In genomic region chr5:136169626-136170511, GRCm38 (mm10) we compare ENCODE assay signal across 8 mouse cellular contexts. TPM values are rescaled to one million over a fixed set of nuclear protein-coding genes. Genes with fewer than 3 reads are reported as not detected.
DNase-seq lines count a peak whose midpoint lies in the region; ATAC-seq and TF ChIP-seq lines count a peak whose summit lies in the region.

No protein-coding gene starts in this region.

- H3K36me3 ChIP-seq in heart, adult 2 months (ENCODE audit: control insufficient read depth, insufficient read depth, low read length) = no peaks in the 10 kb centered on the region
- H3K36me3 ChIP-seq in forebrain, embryonic 12.5 days (replicated peaks) = 0 out of 2 replicates have a peak, but pooled peaks cover 3% of the 10 kb centered on the region
- H3K36me3 ChIP-seq in limb, embryonic 14.5 days (ENCODE audit: control insufficient read depth, insufficient read depth, low read length) = no peaks in the 10 kb centered on the region; the same call in 1 of the 2 replicates
- H3K36me3 ChIP-seq in midbrain, embryonic 15.5 days (replicated peaks) = 0 out of 2 replicates have a peak, but pooled peaks cover 6% of the 10 kb centered on the region
- H3K36me3 ChIP-seq in stomach, embryonic 16.5 days (ENCODE audit: control insufficient read depth, insufficient read depth, low read length) = no peaks in the 10 kb centered on the region

- no peak for TF ChIP-seq CTCF in heart, adult 2 months (IDR thresholded peaks at IDR 0.05)
- TF ChIP-seq CTCF in bone marrow macrophage, adult 2 months (IDR thresholded peaks at IDR 0.05; ENCODE audit: low read depth, low read length) = no peak

- no peak for TF ChIP-seq EP300 in heart, adult 2 months (IDR thresholded peaks at IDR 0.05; ENCODE audit: insufficient read depth, low read depth, low read length)

- peaks cover 5% of the 10 kb centered on the region; the same call in 1 of the 2 replicates for H3K9me3 ChIP-seq in forebrain, embryonic 12.5 days
- no peaks in the 10 kb centered on the region for H3K9me3 ChIP-seq in limb, embryonic 14.5 days (ENCODE audit: control insufficient read depth, low read length)
- no peaks in the 10 kb centered on the region for H3K9me3 ChIP-seq in midbrain, embryonic 15.5 days
- H3K9me3 ChIP-seq in stomach, embryonic 16.5 days (replicated peaks; ENCODE audit: control insufficient read depth, low read length) = no peaks in the 10 kb centered on the region

- H3K79me2 ChIP-seq in heart, adult 2 months (replicated peaks; ENCODE audit: control insufficient read depth, insufficient read depth, low read length) = no peaks in the 10 kb centered on the region

- H3K27me3 ChIP-seq in heart, adult 2 months (ENCODE audit: control insufficient read depth, insufficient read depth, low read length) = no peaks in the 10 kb centered on the region
- peaks cover 15% of the 10 kb centered on the region for H3K27me3 ChIP-seq in forebrain, embryonic 12.5 days
- H3K27me3 ChIP-seq in limb, embryonic 14.5 days (ENCODE audit: control insufficient read depth, insufficient read depth, low read length) = no peaks in the 10 kb centered on the region
- H3K27me3 ChIP-seq in midbrain, embryonic 15.5 days (replicated peaks) = no peaks in the 10 kb centered on the region
- no peaks in the 10 kb centered on the region for H3K27me3 ChIP-seq in stomach, embryonic 16.5 days (ENCODE audit: control insufficient read depth, insufficient read depth, low read length)

- H3K4me2 ChIP-seq in forebrain, embryonic 12.5 days = peak overlapping the region; percentile 92
- H3K4me2 ChIP-seq in limb, embryonic 14.5 days (replicated peaks; ENCODE audit: low read depth, low read length, severe bottlenecking) = peak overlapping the region; percentile 93
- peak overlapping the region; percentile 67 for H3K4me2 ChIP-seq in midbrain, embryonic 15.5 days
- peak overlapping the region; percentile 98 for H3K4me2 ChIP-seq in stomach, embryonic 16.5 days (ENCODE audit: low read depth, low read length)

- 13% methylated on average over 15 of the region's 15 CpGs for WGBS in heart, adult 2 months
- WGBS in forebrain, embryonic 12.5 days = 15% methylated on average over 15 of the region's 15 CpGs
- 13% methylated on average over 14 of the region's 15 CpGs for whole genome bisulfite sequencing in limb, embryonic 14.5 days
- 10% methylated on average over 15 of the region's 15 CpGs for WGBS in midbrain, embryonic 15.5 days
- 11% methylated on average over 15 of the region's 15 CpGs for WGBS in stomach, embryonic 16.5 days

- DNase-seq in heart, adult 2 months = peak in 1 of 2 experiments; percentile 52
- DNase-seq in heart, adult 9 months (ENCODE audit: low spot score in 2 of 2) = no peak
- DNase-seq in induced T-regulatory cell, adult 2 months (ENCODE audit: low read depth) = peak; percentile 66
- peak; percentile 7 for DNase-seq in limb, embryonic 14.5 days (ENCODE audit: low spot score)

- H3K9ac ChIP-seq in heart, adult 2 months (ENCODE audit: low read depth, low read length) = peak overlapping the region; percentile 72
- peak overlapping the region; percentile 77 for H3K9ac ChIP-seq in forebrain, embryonic 12.5 days
- peak overlapping the region; percentile 70 for H3K9ac ChIP-seq in limb, embryonic 14.5 days (ENCODE audit: low read depth, low read length, severe bottlenecking)
- peak overlapping the region; percentile 82 for H3K9ac ChIP-seq in midbrain, embryonic 15.5 days
- H3K9ac ChIP-seq in stomach, embryonic 16.5 days (ENCODE audit: low read length) = peak overlapping the region; percentile 76

- H3K27ac ChIP-seq in heart, adult 2 months = no peak overlapping the region; the same call in 1 of the 2 replicates
- peak overlapping the region; percentile 96 for H3K27ac ChIP-seq in bone marrow macrophage, adult 2 months (ENCODE audit: insufficient read depth, low read depth, low read length)
- no peak overlapping the region for H3K27ac ChIP-seq in forebrain, embryonic 12.5 days
- no peak overlapping the region for H3K27ac ChIP-seq in limb, embryonic 14.5 days (replicated peaks; ENCODE audit: low read depth, low read length)
- H3K27ac ChIP-seq in midbrain, embryonic 15.5 days = peak overlapping the region; percentile 85
- peak overlapping the region; percentile 27 for H3K27ac ChIP-seq in stomach, embryonic 16.5 days (ENCODE audit: low read length)

- ATAC-seq in forebrain, embryonic 12.5 days (ENCODE audit: low FRiP score) = no peak; the same call in 1 of the 2 replicates
- ATAC-seq in limb, embryonic 14.5 days (ENCODE audit: low FRiP score, low read depth) = peak; percentile 24; the same call in 1 of the 2 replicates
- peak; percentile 48 for ATAC-seq in midbrain, embryonic 15.5 days (replicated peaks)
- ATAC-seq in stomach, embryonic 16.5 days (ENCODE audit: insufficient read depth, low FRiP score) = peak; percentile 14; the same call in 1 of the 2 replicates

- intact Hi-C loops in heart, adult 2 months (cut with DNase I) = loop anchor here (2.0 kb wide), 1 partner anchor 33 kb away; the partner anchor contains the start of genes Alkbh4 and Lrwd1

- TF ChIP-seq POLR2A in heart, adult 2 months (IDR thresholded peaks at IDR 0.05; ENCODE audit: insufficient read depth, low read depth, low read length) = no peak
- TF ChIP-seq POLR2A in bone marrow macrophage, adult 2 months (IDR thresholded peaks at IDR 0.05; ENCODE audit: borderline replicate concordance, low read depth, low read length) = no peak
- no peak for TF ChIP-seq POLR2A in limb, embryonic 14.5 days (IDR thresholded peaks at IDR 0.05; ENCODE audit: borderline replicate concordance, extremely low read depth, insufficient read depth, insufficient read length)

- H3K4me3 ChIP-seq in heart, adult 2 months = peak overlapping the region; percentile 60
- peak overlapping the region; percentile 71 for H3K4me3 ChIP-seq in bone marrow macrophage, adult 2 months (ENCODE audit: insufficient read depth, low read length)
- H3K4me3 ChIP-seq in forebrain, embryonic 12.5 days (replicated peaks) = peak overlapping the region; percentile 57
- H3K4me3 ChIP-seq in limb, embryonic 14.5 days (replicated peaks; ENCODE audit: low read length) = peak overlapping the region; percentile 60
- H3K4me3 ChIP-seq in midbrain, embryonic 15.5 days = peak overlapping the region; percentile 64
- H3K4me3 ChIP-seq in stomach, embryonic 16.5 days (replicated peaks; ENCODE audit: low read length) = peak overlapping the region; percentile 66

- peaks cover 5% of the 10 kb centered on the region for H3K4me1 ChIP-seq in heart, adult 2 months (ENCODE audit: control insufficient read depth, insufficient read depth, low read length)
- H3K4me1 ChIP-seq in bone marrow macrophage, adult 2 months (ENCODE audit: control insufficient read depth, insufficient read depth, low read length) = peaks cover 33% of the 10 kb centered on the region
- H3K4me1 ChIP-seq in forebrain, embryonic 12.5 days = peaks cover 15% of the 10 kb centered on the region
- H3K4me1 ChIP-seq in limb, embryonic 14.5 days (ENCODE audit: control insufficient read depth, insufficient read depth, low read length) = peaks cover 7% of the 10 kb centered on the region
- peaks cover 28% of the 10 kb centered on the region for H3K4me1 ChIP-seq in midbrain, embryonic 15.5 days
- peaks cover 12% of the 10 kb centered on the region for H3K4me1 ChIP-seq in stomach, embryonic 16.5 days (ENCODE audit: control insufficient read depth, insufficient read depth, low read length)

RNA-seq across cellular contexts. Expression of gene Orai2, which starts 0.6 kb away (rescaled TPM):
- 1 to 10 TPM in 1 of 2 experiments, under 1 TPM in 1; 0.76 to 1.6 TPM for total RNA-seq in heart, adult 2 months (2021)
- 2.9 and 5.5 TPM in 2 replicates for polyA plus RNA-seq in heart, adult 2 months (2012; rRNA removed)
- 18.1 and 20.2 TPM in 2 replicates for polyA plus RNA-seq in bone marrow macrophage, adult 2 months (2012; ENCODE audit: insufficient read depth, insufficient read length, missing spikeins)
- 14.7 TPM in 2 replicates for polyA plus RNA-seq in forebrain, embryonic 12.5 days (2016; fragmentation: Nextera tagmentation; extraction: Ambion mirVana)
- 13.7 and 18.4 TPM in 2 replicates for polyA plus RNA-seq in limb, embryonic 14.5 days (2012; rRNA removed)
- polyA plus RNA-seq in limb, embryonic 14.5 days (2014; fragmentation: Nextera tagmentation; extraction: Ambion mirVana) = 9.0 and 10.2 TPM in 2 replicates
- polyA plus RNA-seq in midbrain, embryonic 15.5 days (2015; fragmentation: Nextera tagmentation; extraction: Ambion mirVana) = 52.0 and 53.2 TPM in 2 replicates
- polyA plus RNA-seq in stomach, embryonic 16.5 days (2015; fragmentation: Nextera tagmentation; extraction: Ambion mirVana) = 8.4 and 8.6 TPM in 2 replicates

RNA-seq across cellular contexts. Expression of gene Prkrip1, which starts 28.9 kb away (rescaled TPM):
- 10 to 100 TPM; 16.8 to 19.0 TPM for total RNA-seq in heart, adult 2 months (2021)
- 8.2 and 9.2 TPM in 2 replicates for polyA plus RNA-seq in heart, adult 2 months (2012; rRNA removed)
- polyA plus RNA-seq in bone marrow macrophage, adult 2 months (2012; ENCODE audit: insufficient read depth, insufficient read length, missing spikeins) = 22.7 and 39.2 TPM in 2 replicates
- polyA plus RNA-seq in forebrain, embryonic 12.5 days (2016; fragmentation: Nextera tagmentation; extraction: Ambion mirVana) = 71.0 and 80.1 TPM in 2 replicates
- 20.4 and 32.4 TPM in 2 replicates for polyA plus RNA-seq in limb, embryonic 14.5 days (2012; rRNA removed)
- polyA plus RNA-seq in limb, embryonic 14.5 days (2014; fragmentation: Nextera tagmentation; extraction: Ambion mirVana) = 52.3 and 53.0 TPM in 2 replicates
- polyA plus RNA-seq in midbrain, embryonic 15.5 days (2015; fragmentation: Nextera tagmentation; extraction: Ambion mirVana) = 54.8 and 55.6 TPM in 2 replicates
- polyA plus RNA-seq in stomach, embryonic 16.5 days (2015; fragmentation: Nextera tagmentation; extraction: Ambion mirVana) = 44.5 and 45.3 TPM in 2 replicates

RNA-seq across cellular contexts. Expression of gene Alkbh4, which starts 33.9 kb away (rescaled TPM):
- total RNA-seq in heart, adult 2 months (2021) = 1 to 10 TPM; 5.3 to 6.4 TPM
- 6.2 and 9.7 TPM in 2 replicates for polyA plus RNA-seq in heart, adult 2 months (2012; rRNA removed)
- polyA plus RNA-seq in bone marrow macrophage, adult 2 months (2012; ENCODE audit: insufficient read depth, insufficient read length, missing spikeins) = 9.6 and 10.4 TPM in 2 replicates
- polyA plus RNA-seq in forebrain, embryonic 12.5 days (2016; fragmentation: Nextera tagmentation; extraction: Ambion mirVana) = 20.6 and 21.9 TPM in 2 replicates
- polyA plus RNA-seq in limb, embryonic 14.5 days (2012; rRNA removed) = 20.0 and 28.9 TPM in 2 replicates
- 15.0 and 16.1 TPM in 2 replicates for polyA plus RNA-seq in limb, embryonic 14.5 days (2014; fragmentation: Nextera tagmentation; extraction: Ambion mirVana)
- 22.3 and 22.8 TPM in 2 replicates for polyA plus RNA-seq in midbrain, embryonic 15.5 days (2015; fragmentation: Nextera tagmentation; extraction: Ambion mirVana)
- 15.5 and 18.0 TPM in 2 replicates for polyA plus RNA-seq in stomach, embryonic 16.5 days (2015; fragmentation: Nextera tagmentation; extraction: Ambion mirVana)

RNA-seq across cellular contexts. Expression of gene Lrwd1, which starts 34.0 kb away (rescaled TPM):
- total RNA-seq in heart, adult 2 months (2021) = 1 to 10 TPM; 5.4 to 5.5 TPM
- 11.5 and 12.3 TPM in 2 replicates for polyA plus RNA-seq in heart, adult 2 months (2012; rRNA removed)
- 30.5 and 36.4 TPM in 2 replicates for polyA plus RNA-seq in bone marrow macrophage, adult 2 months (2012; ENCODE audit: insufficient read depth, insufficient read length, missing spikeins)
- 44.2 and 46.1 TPM in 2 replicates for polyA plus RNA-seq in forebrain, embryonic 12.5 days (2016; fragmentation: Nextera tagmentation; extraction: Ambion mirVana)
- polyA plus RNA-seq in limb, embryonic 14.5 days (2012; rRNA removed) = 59.4 and 71.7 TPM in 2 replicates
- polyA plus RNA-seq in limb, embryonic 14.5 days (2014; fragmentation: Nextera tagmentation; extraction: Ambion mirVana) = 31.1 and 33.6 TPM in 2 replicates
- 28.6 and 30.7 TPM in 2 replicates for polyA plus RNA-seq in midbrain, embryonic 15.5 days (2015; fragmentation: Nextera tagmentation; extraction: Ambion mirVana)
- polyA plus RNA-seq in stomach, embryonic 16.5 days (2015; fragmentation: Nextera tagmentation; extraction: Ambion mirVana) = 25.0 and 26.3 TPM in 2 replicates

RNA-seq across cellular contexts. Expression of gene Polr2j, which starts 53.4 kb away (rescaled TPM):
- total RNA-seq in heart, adult 2 months (2021) = 10 to 100 TPM; 63.5 to 89.3 TPM
- polyA plus RNA-seq in heart, adult 2 months (2012; rRNA removed) = 66.9 and 70.9 TPM in 2 replicates
- 82.8 and 86.7 TPM in 2 replicates for polyA plus RNA-seq in bone marrow macrophage, adult 2 months (2012; ENCODE audit: insufficient read depth, insufficient read length, missing spikeins)
- polyA plus RNA-seq in forebrain, embryonic 12.5 days (2016; fragmentation: Nextera tagmentation; extraction: Ambion mirVana) = 246 and 256 TPM in 2 replicates
- 148 and 156 TPM in 2 replicates for polyA plus RNA-seq in limb, embryonic 14.5 days (2012; rRNA removed)
- polyA plus RNA-seq in limb, embryonic 14.5 days (2014; fragmentation: Nextera tagmentation; extraction: Ambion mirVana) = 245 and 251 TPM in 2 replicates
- polyA plus RNA-seq in midbrain, embryonic 15.5 days (2015; fragmentation: Nextera tagmentation; extraction: Ambion mirVana) = 196 and 200 TPM in 2 replicates
- 198 and 202 TPM in 2 replicates for polyA plus RNA-seq in stomach, embryonic 16.5 days (2015; fragmentation: Nextera tagmentation; extraction: Ambion mirVana)

Comparison
In these comparisons a context has a peak if more than half of its experiments do, and no peak if none do; other contexts are left out.
1. DNase-seq: peak in induced T-regulatory cell, adult 2 months (single experiment) and limb, embryonic 14.5 days (single experiment); none in heart, adult 9 months (0 of 2).
2. H3K27ac ChIP-seq: peak in bone marrow macrophage, adult 2 months (single experiment), midbrain, embryonic 15.5 days (single experiment) and stomach, embryonic 16.5 days (single experiment); none in heart, adult 2 months (single experiment), forebrain, embryonic 12.5 days (single experiment) and limb, embryonic 14.5 days (single experiment).
3. Peak in every context shown above with its lines, with median percentiles within 50 percentile points of each other: H3K4me3 ChIP-seq, H3K9ac ChIP-seq and H3K4me2 ChIP-seq.